Comparison of ENCODE assay signal across 21 mouse cellular contexts in genomic region chr3:130819837-130820098, GRCm38 (mm10).
A peak's percentile ranks its signal among the peaks of the same experiment; 100 is the strongest.
DNase-seq lines count a peak whose midpoint lies in the region; ATAC-seq and TF ChIP-seq lines count a peak whose summit lies in the region.
"Had no signal": no experiment of that assay in that cellular context is flagged by ENCODE, and none has a peak within 500 bp of the region (broad histone marks: within the 10 kb centered on the region; RNA-seq: fewer than 3 reads in every experiment).

No protein-coding gene starts in this region.

- DNase-seq in hindbrain, postnatal 0 days (ENCODE audit: low spot score) = peak; percentile 13
- DNase-seq in hindbrain, embryonic 11.5 days (ENCODE audit: low spot score) = no peak
- DNase-seq in midbrain, embryonic 11.5 days (ENCODE audit: low spot score, missing footprints) = peak; percentile 88
- no peak for DNase-seq in midbrain, embryonic 10.5 days (ENCODE audit: low spot score)
- peak; percentile 30 for DNase-seq in R1 (ENCODE audit: low read depth, low spot score)
- no peak for DNase-seq in embryonic facial prominence, embryonic 14.5 days (ENCODE audit: low spot score)
- DNase-seq in spleen, adult 18-20 months = no peak
- DNase-seq: adrenal gland, postnatal 10 days; cerebellum, adult 2 months; gastrocnemius, postnatal 36 days; heart, adult 2 months; heart, postnatal 14 days; kidney, adult 18-20 months; liver, embryonic 13.5 days had no signal

- no peak for ATAC-seq in hindbrain, postnatal 0 days
- ATAC-seq in hindbrain, embryonic 11.5 days (ENCODE audit: low FRiP score) = no peak
- ATAC-seq in midbrain, embryonic 11.5 days (ENCODE audit: low FRiP score) = no peak
- ATAC-seq in embryonic facial prominence, embryonic 14.5 days (ENCODE audit: low read depth) = no peak
- ATAC-seq in monocyte, adult 5-6 weeks (replicated peaks; ENCODE audit: insufficient number of reproducible peaks, low FRiP score, low TSS enrichment, poor library complexity, severe bottlenecking) = no peak

- H3K27ac ChIP-seq in hindbrain, postnatal 0 days = no peak overlapping the region
- no peak overlapping the region for H3K27ac ChIP-seq in hindbrain, embryonic 11.5 days (ENCODE audit: low read depth, low read length)
- H3K27ac ChIP-seq in midbrain, embryonic 11.5 days (ENCODE audit: low read depth, low read length) = no peak overlapping the region
- no peak overlapping the region for H3K27ac ChIP-seq in midbrain, embryonic 10.5 days (replicated peaks)
- 0 out of 2 replicates have a peak overlapping the region, but pooled peaks have one; percentile 53 for H3K27ac ChIP-seq in embryonic facial prominence, embryonic 14.5 days (replicated peaks; ENCODE audit: low read depth, low read length)
- H3K27ac ChIP-seq: forebrain, embryonic 13.5 days; heart, adult 2 months; heart, embryonic 13.5 days; hindbrain, embryonic 12.5 days; liver, embryonic 13.5 days; midbrain, embryonic 15.5 days had no signal

- peak; percentile 22; the same call in 1 of the 2 replicates for TF ChIP-seq CTCF in hindbrain, postnatal 0 days (IDR thresholded peaks at IDR 0.05; ENCODE audit: low read depth)

- H3K4me1 ChIP-seq in hindbrain, postnatal 0 days (ENCODE audit: insufficient read depth, low read length) = no peaks in the 10 kb centered on the region
- H3K4me1 ChIP-seq in hindbrain, embryonic 11.5 days (replicated peaks; ENCODE audit: control insufficient read depth, insufficient read depth, low read length) = no peaks in the 10 kb centered on the region
- no peaks in the 10 kb centered on the region; the same call in 1 of the 2 replicates for H3K4me1 ChIP-seq in midbrain, embryonic 11.5 days (ENCODE audit: control insufficient read depth, insufficient read depth, low read length)
- peaks cover 20% of the 10 kb centered on the region for H3K4me1 ChIP-seq in midbrain, embryonic 10.5 days
- H3K4me1 ChIP-seq in embryonic facial prominence, embryonic 14.5 days (ENCODE audit: control insufficient read depth, insufficient read depth, low read length) = peaks cover 17% of the 10 kb centered on the region
- H3K4me1 ChIP-seq: forebrain, embryonic 13.5 days; liver, embryonic 13.5 days had no signal

- H3K27me3 ChIP-seq in hindbrain, postnatal 0 days (ENCODE audit: insufficient read depth, low read length) = no peaks in the 10 kb centered on the region
- no peaks in the 10 kb centered on the region for H3K27me3 ChIP-seq in hindbrain, embryonic 11.5 days (ENCODE audit: control insufficient read depth, insufficient read depth, low read length)
- H3K27me3 ChIP-seq in midbrain, embryonic 11.5 days (ENCODE audit: control insufficient read depth, insufficient read depth, low read length) = no peaks in the 10 kb centered on the region
- H3K27me3 ChIP-seq in midbrain, embryonic 10.5 days (ENCODE audit: low read depth, poor library complexity, severe bottlenecking) = no peaks in the 10 kb centered on the region
- no peaks in the 10 kb centered on the region for H3K27me3 ChIP-seq in embryonic facial prominence, embryonic 14.5 days (replicated peaks; ENCODE audit: control insufficient read depth, insufficient read depth, low read length)
- H3K27me3 ChIP-seq: forebrain, embryonic 13.5 days; heart, embryonic 13.5 days; hindbrain, embryonic 12.5 days; liver, embryonic 13.5 days; midbrain, embryonic 15.5 days had no signal

- H3K9ac ChIP-seq in hindbrain, postnatal 0 days (replicated peaks; ENCODE audit: low read length) = no peak overlapping the region
- H3K9ac ChIP-seq in hindbrain, embryonic 11.5 days (ENCODE audit: low read depth, low read length) = no peak overlapping the region
- H3K9ac ChIP-seq in midbrain, embryonic 11.5 days (ENCODE audit: low read length) = no peak overlapping the region
- no peak overlapping the region for H3K9ac ChIP-seq in embryonic facial prominence, embryonic 14.5 days (ENCODE audit: low read depth, low read length)
- H3K9ac ChIP-seq: forebrain, embryonic 13.5 days; hindbrain, embryonic 12.5 days; liver, embryonic 13.5 days; midbrain, embryonic 15.5 days had no signal

- no peak overlapping the region for H3K4me3 ChIP-seq in hindbrain, postnatal 0 days (ENCODE audit: low read length)
- no peak overlapping the region for H3K4me3 ChIP-seq in hindbrain, embryonic 11.5 days (ENCODE audit: low read depth, low read length)
- no peak overlapping the region for H3K4me3 ChIP-seq in midbrain, embryonic 11.5 days (ENCODE audit: low read depth, low read length)
- H3K4me3 ChIP-seq in midbrain, embryonic 10.5 days = no peak overlapping the region
- no peak overlapping the region for H3K4me3 ChIP-seq in embryonic facial prominence, embryonic 14.5 days (ENCODE audit: low read depth, low read length)
- H3K4me3 ChIP-seq: erythroblast, embryonic 14.5 days; heart, adult 2 months; hindbrain, embryonic 12.5 days; liver, embryonic 13.5 days; midbrain, embryonic 15.5 days had no signal

- H3K4me2 ChIP-seq in hindbrain, postnatal 0 days (ENCODE audit: low read depth, low read length) = no peak overlapping the region
- no peak overlapping the region for H3K4me2 ChIP-seq in hindbrain, embryonic 11.5 days (replicated peaks; ENCODE audit: low read depth, low read length)
- H3K4me2 ChIP-seq in midbrain, embryonic 11.5 days = no peak overlapping the region
- no peak overlapping the region for H3K4me2 ChIP-seq in embryonic facial prominence, embryonic 14.5 days (ENCODE audit: low read depth, low read length)

- H3K9me3 ChIP-seq in hindbrain, postnatal 0 days (ENCODE audit: low read length) = no peaks in the 10 kb centered on the region
- H3K9me3 ChIP-seq in hindbrain, embryonic 11.5 days (ENCODE audit: control insufficient read depth, low read length) = no peaks in the 10 kb centered on the region
- no peaks in the 10 kb centered on the region for H3K9me3 ChIP-seq in midbrain, embryonic 11.5 days (ENCODE audit: control insufficient read depth, low read length)
- no peaks in the 10 kb centered on the region for H3K9me3 ChIP-seq in midbrain, embryonic 10.5 days (replicated peaks)
- H3K9me3 ChIP-seq in embryonic facial prominence, embryonic 14.5 days (ENCODE audit: control insufficient read depth, low read length) = no peaks in the 10 kb centered on the region
- H3K9me3 ChIP-seq: forebrain, embryonic 13.5 days; heart, embryonic 13.5 days; hindbrain, embryonic 12.5 days; liver, embryonic 13.5 days; midbrain, embryonic 15.5 days had no signal

- WGBS in hindbrain, postnatal 0 days = 68% methylated on average over 9 of the region's 9 CpGs
- 75% methylated on average over 9 of the region's 9 CpGs for WGBS in hindbrain, embryonic 11.5 days
- WGBS in midbrain, embryonic 11.5 days = 84% methylated on average over 9 of the region's 9 CpGs
- WGBS in midbrain, embryonic 10.5 days = 85% methylated on average over 9 of the region's 9 CpGs
- 54% methylated on average over 9 of the region's 9 CpGs for WGBS in embryonic facial prominence, embryonic 14.5 days

- no peaks in the 10 kb centered on the region for H3K36me3 ChIP-seq in hindbrain, postnatal 0 days (ENCODE audit: insufficient read depth, low read length)
- no peaks in the 10 kb centered on the region for H3K36me3 ChIP-seq in hindbrain, embryonic 11.5 days (ENCODE audit: control insufficient read depth, insufficient read depth, low read length)
- H3K36me3 ChIP-seq in midbrain, embryonic 11.5 days (ENCODE audit: control insufficient read depth, insufficient read depth, low read length) = no peaks in the 10 kb centered on the region
- H3K36me3 ChIP-seq in midbrain, embryonic 10.5 days = no peaks in the 10 kb centered on the region
- H3K36me3 ChIP-seq in embryonic facial prominence, embryonic 14.5 days (ENCODE audit: control insufficient read depth, insufficient read depth, low read length) = no peaks in the 10 kb centered on the region
- H3K36me3 ChIP-seq: G1E; heart, embryonic 13.5 days; hindbrain, embryonic 12.5 days; liver, embryonic 13.5 days; midbrain, embryonic 15.5 days had no signal

Comparison
In these comparisons a context has a peak if more than half of its experiments do, and no peak if none do; other contexts are left out.
1. DNase-seq: peak in hindbrain, postnatal 0 days (single experiment), midbrain, embryonic 11.5 days (single experiment) and R1 (single experiment); none in hindbrain, embryonic 11.5 days (single experiment), midbrain, embryonic 10.5 days (single experiment), embryonic facial prominence, embryonic 14.5 days (single experiment) and spleen, adult 18-20 months (0 of 2).